Mouse (Mus musculus) midbrain, embryonic 15.5 days (tissue): ENCODE results near the gene Foxp1. TPM values are rescaled to one million over a fixed set of nuclear protein-coding genes. Genes with fewer than 3 reads are reported as not detected.
A peak's percentile ranks its signal among the peaks of the same experiment; 100 is the strongest.

Experiments used
- ATAC-seq: fragments of 200-750 bp; cut with Nextera tagmentation; replicated peaks from 2 replicates; pipeline ENCODE4 v1.8.0; 2017; ENCODE audit warnings: moderate TSS enrichment
- H3K27ac ChIP-seq: fragments of 300-500 bp; sonication (generic); 2 replicates; pipeline ENCODE4 v1.5.1; 2015; ENCODE audit warnings: mild to moderate bottlenecking, inconsistent platforms
- H3K27me3 ChIP-seq: fragments of 300-500 bp; sonication (generic); replicated peaks from 2 replicates; pipeline ENCODE4 v1.6.1; 2015; ENCODE audit warnings: inconsistent platforms
- H3K36me3 ChIP-seq: fragments of 300-500 bp; sonication (generic); replicated peaks from 2 replicates; pipeline ENCODE4 v1.6.1; 2015; ENCODE audit warnings: inconsistent platforms
- H3K4me1 ChIP-seq: fragments of 300-500 bp; sonication (generic); 2 replicates; pipeline ENCODE4 v1.6.1; 2015; ENCODE audit warnings: inconsistent platforms
- H3K4me2 ChIP-seq: fragments of 300-500 bp; sonication (generic); 2 replicates; pipeline ENCODE4 v1.6.1; 2015; ENCODE audit warnings: inconsistent platforms, mild to moderate bottlenecking, moderate library complexity
- H3K4me3 ChIP-seq: fragments of 300-500 bp; sonication (generic); 2 replicates; pipeline ENCODE4 v1.5.1; 2015; ENCODE audit warnings: mild to moderate bottlenecking, inconsistent platforms
- H3K9ac ChIP-seq: fragments of 300-500 bp; sonication (generic); 2 replicates; pipeline ENCODE4 v1.6.1; 2015; ENCODE audit warnings: mild to moderate bottlenecking, inconsistent platforms
- H3K9me3 ChIP-seq: fragments of 300-500 bp; sonication (generic); 2 replicates; pipeline ENCODE4 v1.6.1; 2016; ENCODE audit warnings: inconsistent platforms
- WGBS: fragments of 180-500 bp; shearing (Covaris S2); methylation state at CpG from one replicate; pipeline ENCODE4 v1.1.7; 2015; ENCODE audit warnings: mixed read lengths; 5-methylcytosine and 5-hydroxymethylcytosine counted together
- polyA plus RNA-seq: library from polyadenylated mRNA; unstranded; fragments of >200 nt; fragmentation: Nextera tagmentation; extraction: Ambion mirVana; gene quantifications from 2 replicates; pipeline ENCODE4 v1.2.1, GENCODE M21; 2015

The Foxp1 gene
- polyA plus RNA-seq, 1 experiment from 2014 or later = 84.1 TPM

- H3K36me3 ChIP-seq = no peaks in the 10 kb centered on the region
- H3K4me3 ChIP-seq = no peak overlapping the region
- WGBS = 68% methylated on average over 8 of the region's 8 CpGs
- peaks cover 37% of the 10 kb centered on the region for H3K4me1 ChIP-seq
- ATAC-seq = no peak
- H3K27me3 ChIP-seq = no peaks in the 10 kb centered on the region
- H3K9me3 ChIP-seq = no peaks in the 10 kb centered on the region
- H3K4me2 ChIP-seq = no peak overlapping the region
- H3K9ac ChIP-seq = no peak overlapping the region
- H3K27ac ChIP-seq = no peak overlapping the region
Observed at GRCm38 (mm10) chr6:99011895-99012584, 510.5 kb downstream of the Foxp1 start.

GRCm38 (mm10) chr6:99009771-99010170 lies 512.8 kb downstream of the Foxp1 start:
- no peaks in the 10 kb centered on the region for H3K36me3 ChIP-seq
- peaks cover 44% of the 10 kb centered on the region for H3K4me1 ChIP-seq
- no peak for ATAC-seq
- H3K27ac ChIP-seq = no peak overlapping the region
- no peaks in the 10 kb centered on the region for H3K9me3 ChIP-seq
- WGBS = 26% methylated on average over 10 of the region's 10 CpGs
- no peak overlapping the region for H3K4me2 ChIP-seq
- no peaks in the 10 kb centered on the region for H3K27me3 ChIP-seq
- no peak overlapping the region for H3K4me3 ChIP-seq
- no peak overlapping the region for H3K9ac ChIP-seq

DNA sequence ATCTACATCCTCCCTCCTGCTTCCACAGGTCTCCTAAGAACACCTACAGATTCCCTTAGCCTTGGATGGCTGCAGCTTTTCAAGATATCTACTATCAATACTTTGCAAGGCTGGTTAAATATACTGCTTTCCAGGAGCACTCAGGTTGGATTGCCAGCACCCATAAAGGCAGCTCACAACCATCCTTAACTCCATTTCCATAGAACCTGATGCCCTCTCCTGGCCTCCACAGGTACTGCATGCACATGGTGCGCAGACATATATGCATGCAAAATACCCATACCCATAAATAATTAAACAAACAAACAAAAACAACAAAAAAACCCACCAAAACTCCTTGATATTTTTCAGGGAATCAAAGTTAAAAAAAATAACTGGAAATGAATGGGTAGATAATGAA lies 514.0 kb downstream of the Foxp1 start:
- no peak overlapping the region for H3K4me3 ChIP-seq
- 100% methylated on average over 1 of the region's 1 CpGs for WGBS
- no peaks in the 10 kb centered on the region for H3K36me3 ChIP-seq

DNA sequence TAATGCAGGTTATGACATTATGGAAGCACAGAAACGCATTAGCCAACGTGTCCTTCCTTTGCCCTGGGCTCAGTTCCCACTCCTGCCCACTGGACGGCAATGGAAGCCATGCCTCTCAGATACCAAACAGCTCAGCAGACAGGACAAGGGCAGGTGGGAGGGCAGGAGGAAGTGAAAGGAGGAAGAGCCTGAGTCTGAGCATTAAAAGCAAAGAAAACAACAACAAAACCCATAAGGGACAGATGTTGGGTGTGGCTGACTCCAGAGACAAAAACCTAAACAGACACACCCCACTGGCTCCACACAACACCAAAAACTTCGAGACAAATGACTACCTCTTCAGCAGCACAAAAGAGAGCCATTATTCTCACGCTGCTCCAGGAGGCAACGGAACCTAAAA lies 515.0 kb downstream of the Foxp1 start:
- Histone ChIP-seq H3K27me3 (no peaks in the 10 kb centered on the region), H3K27ac (no peak overlapping the region), H3K4me3 (no peak overlapping the region), H3K9ac (no peak overlapping the region), H3K4me2 (no peak overlapping the region), H3K4me1 (peaks cover 22% of the 10 kb centered on the region), H3K36me3 (no peaks in the 10 kb centered on the region), H3K9me3 (no peaks in the 10 kb centered on the region)
- WGBS = 68% methylated on average over 6 of the region's 6 CpGs
- ATAC-seq = no peak

More for the DNA sequence above, 514.0 kb downstream of the Foxp1 start:
- Histone ChIP-seq H3K4me2 (no peak overlapping the region), H3K9me3 (no peaks in the 10 kb centered on the region), H3K4me1 (peaks cover 32% of the 10 kb centered on the region), H3K27me3 (no peaks in the 10 kb centered on the region), H3K9ac (no peak overlapping the region), H3K27ac (no peak overlapping the region)
- no peak for ATAC-seq

GRCm38 (mm10) chr6:99004255-99004997 lies 518.1 kb downstream of the Foxp1 start:
- Histone ChIP-seq H3K9me3 (no peaks in the 10 kb centered on the region), H3K27me3 (no peaks in the 10 kb centered on the region), H3K36me3 (no peaks in the 10 kb centered on the region), H3K4me3 (no peak overlapping the region), H3K4me2 (no peak overlapping the region), H3K27ac (no peak overlapping the region), H3K4me1 (peaks cover 17% of the 10 kb centered on the region), H3K9ac (no peak overlapping the region)
- 44% methylated on average over 12 of the region's 12 CpGs for WGBS
- no peak for ATAC-seq

DNA sequence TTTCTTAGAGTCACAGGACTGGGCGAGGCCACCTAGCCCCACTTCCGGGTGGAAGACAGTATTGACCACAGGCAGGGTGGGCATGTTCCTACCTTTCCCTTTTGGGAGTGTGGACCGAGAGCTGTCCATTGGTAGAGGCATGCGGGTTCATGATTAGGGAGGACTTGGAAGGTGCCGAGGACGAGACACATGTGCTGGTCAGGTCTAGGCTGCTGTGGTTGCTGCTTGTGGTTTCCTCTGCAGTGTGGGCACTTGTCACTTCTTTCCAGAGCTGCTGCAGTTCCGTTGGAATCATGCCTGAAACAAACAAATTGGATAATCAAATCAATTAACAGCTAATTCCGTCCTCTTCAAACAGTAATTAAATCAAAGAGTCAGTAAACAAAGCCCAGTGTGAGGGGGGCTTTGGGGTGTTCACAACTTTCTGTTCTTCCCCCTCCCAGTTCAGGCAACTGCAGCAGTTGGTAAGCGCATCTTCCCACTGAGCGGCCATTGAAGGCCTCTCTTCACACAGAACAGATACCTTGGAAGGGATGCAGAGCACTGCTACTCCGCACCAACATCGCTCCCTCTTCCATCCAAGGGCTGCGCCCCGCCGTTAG lies 519.3 kb downstream of the Foxp1 start:
- no peak for ATAC-seq
- 87% methylated on average over 15 of the region's 15 CpGs for WGBS

DNA sequence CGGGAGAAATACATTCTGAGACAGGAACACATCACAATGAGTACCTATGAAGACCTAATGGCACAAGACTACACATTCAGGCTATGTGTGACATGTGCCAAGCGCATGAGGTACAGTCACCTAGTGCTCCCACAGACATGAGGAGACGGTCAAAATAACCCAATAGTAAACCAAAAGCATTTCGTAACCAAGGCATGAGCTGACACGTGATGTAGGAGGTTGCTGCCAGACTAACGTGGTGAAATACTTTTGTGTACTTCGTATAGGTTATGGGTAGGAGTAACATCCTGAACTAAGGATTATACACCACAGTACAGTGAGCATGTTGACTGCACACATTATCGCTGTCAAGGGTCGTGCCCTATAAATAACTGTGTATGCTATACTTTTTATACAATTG lies 520.9 kb downstream of the Foxp1 start:
- no peaks in the 10 kb centered on the region for H3K36me3 ChIP-seq

More for the DNA sequence above, 519.3 kb downstream of the Foxp1 start:
- Histone ChIP-seq H3K4me3 (no peak overlapping the region), H3K27ac (no peak overlapping the region), H3K27me3 (no peaks in the 10 kb centered on the region), H3K36me3 (no peaks in the 10 kb centered on the region), H3K9me3 (no peaks in the 10 kb centered on the region), H3K4me2 (no peak overlapping the region), H3K4me1 (peaks cover 24% of the 10 kb centered on the region), H3K9ac (no peak overlapping the region)

DNA sequence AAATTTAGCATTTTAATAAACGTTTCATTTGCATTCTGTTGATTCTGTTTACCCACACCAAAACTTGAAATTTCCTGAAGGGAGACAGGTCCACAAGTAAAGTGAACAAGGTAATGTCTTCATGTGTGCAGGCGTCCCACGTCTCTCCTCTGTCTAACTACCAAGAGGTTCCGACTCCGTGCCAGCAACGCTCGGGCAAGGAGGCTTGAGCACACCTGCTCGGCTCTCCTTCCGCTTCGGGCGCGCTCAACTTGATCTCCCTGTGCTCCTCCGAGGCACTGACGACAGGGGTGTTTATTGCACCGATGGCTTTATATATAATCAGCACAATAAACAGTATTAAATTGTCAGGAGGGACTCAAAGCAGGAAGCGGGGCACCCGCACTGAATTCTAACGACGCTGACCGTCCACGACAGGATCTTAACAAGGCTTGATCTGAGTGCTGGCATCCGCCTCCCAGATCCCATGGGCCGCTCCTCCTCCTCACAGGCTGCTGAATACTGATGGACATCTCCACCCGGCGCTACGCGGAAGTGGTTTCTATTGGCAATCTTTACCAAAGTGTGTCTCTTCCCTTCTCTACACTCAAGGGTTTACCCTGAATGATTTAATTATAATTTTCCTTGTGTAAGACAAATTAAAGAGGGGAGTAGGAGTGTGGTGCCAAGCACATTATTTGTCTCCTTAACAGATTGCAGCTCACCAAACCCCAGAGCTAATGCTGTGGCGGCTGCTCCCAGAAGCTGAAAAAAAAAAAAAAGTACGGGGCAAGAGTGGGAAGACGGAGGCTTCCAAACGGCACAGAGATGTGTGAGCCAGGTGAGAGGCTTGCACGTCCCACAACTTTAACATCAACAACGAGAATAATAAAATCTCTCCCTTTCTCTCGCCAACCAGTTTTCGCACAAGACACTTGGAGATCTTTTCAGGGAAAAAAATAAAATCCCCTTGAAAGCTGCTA lies 523.3 kb downstream of the Foxp1 start:
- WGBS = 48% methylated on average over 35 of the region's 35 CpGs
- peak overlapping the region; percentile 20; the same call in 1 of the 2 replicates for H3K9ac ChIP-seq
- H3K27ac ChIP-seq = no peak overlapping the region

More for the DNA sequence above, 520.9 kb downstream of the Foxp1 start:
- Histone ChIP-seq H3K27ac (no peak overlapping the region), H3K4me3 (no peak overlapping the region), H3K9me3 (no peaks in the 10 kb centered on the region), H3K4me1 (peaks cover 24% of the 10 kb centered on the region), H3K9ac (no peak overlapping the region), H3K27me3 (no peaks in the 10 kb centered on the region), H3K4me2 (no peak overlapping the region)
- no peak for ATAC-seq
- WGBS = 93% methylated on average over 9 of the region's 9 CpGs

DNA sequence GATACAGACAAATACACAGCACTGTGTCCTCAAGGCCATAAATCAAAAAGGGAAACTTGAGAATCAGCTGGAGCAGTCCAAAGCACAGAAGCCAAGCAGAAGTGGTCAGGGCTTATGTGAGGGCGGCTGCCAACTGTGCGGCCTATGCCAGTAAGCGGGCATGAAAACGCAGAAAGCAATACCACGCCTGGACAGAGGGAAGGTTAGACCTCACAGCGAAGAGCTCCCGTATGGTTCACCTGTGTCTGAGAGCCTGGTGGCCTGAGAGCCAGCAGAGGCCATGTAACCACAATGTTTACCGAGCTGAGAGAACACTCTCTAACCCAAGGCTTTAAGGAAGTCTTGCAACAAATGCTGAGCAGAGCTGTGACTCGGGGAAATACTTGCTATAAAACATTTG lies 524.8 kb downstream of the Foxp1 start:
- H3K36me3 ChIP-seq = no peaks in the 10 kb centered on the region
- no peak for ATAC-seq
- H3K27ac ChIP-seq = no peak overlapping the region
- H3K9ac ChIP-seq = no peak overlapping the region
- H3K4me3 ChIP-seq = no peak overlapping the region
- no peak overlapping the region for H3K4me2 ChIP-seq
- H3K9me3 ChIP-seq = no peaks in the 10 kb centered on the region
- no peaks in the 10 kb centered on the region for H3K27me3 ChIP-seq
- H3K4me1 ChIP-seq = peaks cover 31% of the 10 kb centered on the region
- 92% methylated on average over 9 of the region's 9 CpGs for WGBS

More for the DNA sequence above, 523.3 kb downstream of the Foxp1 start:
- H3K4me2 ChIP-seq = peak overlapping the region; percentile 42
- no peaks in the 10 kb centered on the region for H3K27me3 ChIP-seq
- 0 out of 2 replicates have a peak, but pooled peaks have one; percentile 32 for ATAC-seq
- no peaks in the 10 kb centered on the region for H3K9me3 ChIP-seq
- H3K4me3 ChIP-seq = peak overlapping the region; percentile 12
- H3K36me3 ChIP-seq = no peaks in the 10 kb centered on the region
- H3K4me1 ChIP-seq = peaks cover 25% of the 10 kb centered on the region

- no peak overlapping the region for H3K9ac ChIP-seq
- peaks cover 31% of the 10 kb centered on the region for H3K4me1 ChIP-seq
- no peak overlapping the region for H3K4me2 ChIP-seq
- 82% methylated on average over 2 of the region's 2 CpGs for WGBS
- H3K36me3 ChIP-seq = no peaks in the 10 kb centered on the region
- no peak overlapping the region for H3K27ac ChIP-seq
- no peak for ATAC-seq
- H3K4me3 ChIP-seq = no peak overlapping the region
- H3K9me3 ChIP-seq = no peaks in the 10 kb centered on the region
- H3K27me3 ChIP-seq = no peaks in the 10 kb centered on the region
Observed at GRCm38 (mm10) chr6:98996822-98997221, 525.7 kb downstream of the Foxp1 start.

DNA sequence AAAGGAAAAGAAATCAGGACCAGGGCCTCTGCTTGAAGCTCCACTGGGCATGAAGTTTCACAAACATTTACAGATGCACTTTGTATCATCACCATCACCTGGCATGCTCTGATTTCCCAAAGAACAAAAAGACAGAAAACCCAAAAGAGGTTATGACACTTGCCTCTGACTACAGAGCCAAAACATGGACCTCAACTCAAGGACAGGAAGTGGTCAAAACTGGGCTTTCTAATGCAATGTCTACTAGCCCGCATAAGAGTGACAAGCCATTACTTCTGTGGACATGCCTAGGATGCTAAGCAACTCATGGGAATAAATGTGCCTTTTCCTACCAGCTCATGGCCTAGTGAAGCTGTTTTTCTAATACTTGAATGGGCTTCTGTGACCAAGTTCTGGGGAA lies 526.2 kb downstream of the Foxp1 start:
- Histone ChIP-seq H3K4me2 (no peak overlapping the region), H3K9ac (no peak overlapping the region), H3K27me3 (no peaks in the 10 kb centered on the region), H3K4me1 (peaks cover 31% of the 10 kb centered on the region), H3K27ac (no peak overlapping the region), H3K36me3 (no peaks in the 10 kb centered on the region), H3K4me3 (no peak overlapping the region), H3K9me3 (no peaks in the 10 kb centered on the region)
- 84% methylated on average over 1 of the region's 1 CpGs for whole genome bisulfite sequencing
- no peak for ATAC-seq

DNA sequence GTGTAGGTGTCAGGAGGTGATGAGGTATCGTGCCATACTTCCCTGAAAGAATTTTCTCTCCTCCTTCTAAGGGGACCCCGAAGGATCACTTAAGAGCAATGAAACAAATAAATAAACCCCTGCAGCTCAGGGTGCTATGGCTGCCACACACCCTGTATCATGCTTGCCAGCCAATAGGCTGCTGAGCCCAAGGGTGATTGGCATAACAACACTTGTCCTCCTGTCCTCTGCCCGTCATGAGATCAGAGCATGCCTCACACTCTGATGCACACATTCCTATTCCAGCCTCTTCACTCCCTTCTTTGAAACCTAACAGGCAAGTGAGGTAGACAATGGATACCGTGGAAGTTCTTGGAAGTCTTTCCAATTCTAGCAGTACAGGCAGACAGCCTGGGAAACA lies 526.8 kb downstream of the Foxp1 start:
- Histone ChIP-seq H3K36me3 (no peaks in the 10 kb centered on the region), H3K27ac (no peak overlapping the region), H3K4me3 (no peak overlapping the region), H3K4me1 (peaks cover 31% of the 10 kb centered on the region), H3K9me3 (no peaks in the 10 kb centered on the region), H3K4me2 (no peak overlapping the region), H3K9ac (no peak overlapping the region), H3K27me3 (no peaks in the 10 kb centered on the region)
- ATAC-seq = no peak
- WGBS = 80% methylated on average over 4 of the region's 4 CpGs
